Mouse (Mus musculus) gastrocnemius, adult 2 months (tissue): ENCODE measurements around the gene Snrpn. TPM values are rescaled to one million over a fixed set of nuclear protein-coding genes. Genes with fewer than 3 reads are reported as not detected.
"Not testable (repeated sequence)": the region's sequence is repeated elsewhere in the genome, so short reads cannot be mapped to it uniquely, and the experiment has no call there.

Experiments used
- DNase-seq: peaks from one replicate; pipeline ENCODE4 v3.0.0; 2022
- H3K27ac ChIP-seq: fragments of 200-600 bp; 2 replicates; pipeline ENCODE4 v1.8.1; 2022; ENCODE audit warnings: mild to moderate bottlenecking
- H3K4me3 ChIP-seq: fragments of 200-600 bp; 2 replicates; pipeline ENCODE4 v1.8.1; 2022; ENCODE audit warnings: mild to moderate bottlenecking, moderate library complexity
- CTCF ChIP-seq: fragments of 200-600 bp; IDR thresholded peaks from 2 replicates; pipeline ENCODE4 v1.8.1; 2022; ENCODE audit warnings: antibody characterized with exemption, mild to moderate bottlenecking, moderate library complexity
- intact Hi-C: fragments of 180-260 bp; cut with DNase I; formaldehyde crosslinking; loops from one replicate; pipeline ENCODE4 v1.15.1; 2025
- long read RNA-seq, 2 experiments: library from polyadenylated mRNA; stranded (forward); transcript quantifications; one replicate each; pipeline ENCODE4 v2.0.0; 2021
- total RNA-seq, 2 experiments: library from RNA; stranded (reverse); gene quantifications; 2 replicates each; pipeline ENCODE4 v1.2.3; 2021

Gene Snrpn
- total RNA-seq = 10 to 100 TPM; 59.5 to 85.5 TPM
- long read RNA-seq, experiment 1, transcript Snrpn-201 (10 exons, 1,932 nt) = major isoform, 131 of 141 reads
- long read RNA-seq, experiment 1, partial matches to known transcripts = 2 of 141 reads
- long read RNA-seq, experiment 1, other reads (novel, unspliced or antisense) = 8 of 141 reads
- long read RNA-seq, experiment 2, transcript Snrpn-201 (10 exons, 1,932 nt) = major isoform, 119 of 138 reads
- long read RNA-seq, experiment 2, partial matches to known transcripts = 6 of 138 reads
- long read RNA-seq, experiment 2, other reads (novel, unspliced or antisense) = 13 of 138 reads

DNA sequence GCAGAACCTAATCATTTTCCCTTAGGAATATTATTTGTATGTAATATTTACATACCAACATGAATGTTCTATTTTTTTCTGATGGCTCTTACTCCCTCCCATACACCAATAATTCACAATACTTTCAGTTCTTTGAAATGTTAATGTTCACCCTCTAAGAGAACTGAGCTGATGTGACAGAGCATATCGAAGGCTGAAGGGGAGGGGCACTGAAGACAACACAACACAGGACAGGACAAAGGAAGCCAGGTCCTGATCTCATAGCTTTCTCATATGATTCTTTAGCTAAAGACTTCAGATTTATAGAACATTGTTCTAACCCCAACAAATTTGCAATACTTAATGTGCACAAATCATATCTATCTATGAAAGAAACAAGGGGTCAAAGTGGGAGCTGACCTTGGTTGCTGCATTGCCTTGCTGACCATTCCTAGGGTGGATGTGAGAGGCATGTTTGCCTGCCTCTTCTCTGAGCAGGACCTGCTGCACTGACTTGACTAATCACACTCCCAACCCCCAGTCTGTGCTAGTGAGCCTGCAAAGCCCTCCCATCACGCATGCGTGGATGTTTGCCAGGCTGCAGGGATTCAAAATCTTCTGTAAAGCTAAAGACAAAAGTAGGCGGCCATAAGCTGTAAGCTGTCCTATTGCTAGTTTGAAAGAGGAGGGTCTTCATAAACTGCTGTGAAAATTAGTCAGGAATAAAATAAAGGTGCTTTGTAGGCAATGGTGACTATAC, at the start of gene Snrpn:
TSS of gene Snrpn (minus strand) at position 478 of the 739 bp plus-strand sequence.
- intact Hi-C loops = no loop called here
- no peak for DNase-seq
- H3K27ac ChIP-seq = no peak within 1 kb of the TSS
- no peak for TF ChIP-seq CTCF
- no peak within 1 kb of the TSS for H3K4me3 ChIP-seq

GRCm38 (mm10) chr7:60170250-60171185, 30.5 kb upstream of the Snrpn start:
- no peak for DNase-seq
- no peak for TF ChIP-seq CTCF
- no peak overlapping the region for H3K4me3 ChIP-seq
- no peak overlapping the region for H3K27ac ChIP-seq
- intact Hi-C loops = no loop called here

GRCm38 (mm10) chr7:60125332-60125731, 14.7 kb downstream of the Snrpn start:
- no peak for DNase-seq
- intact Hi-C loops = no loop called here
- H3K27ac ChIP-seq = no peak overlapping the region
- no peak overlapping the region for H3K4me3 ChIP-seq
- TF ChIP-seq CTCF = no peak

DNA sequence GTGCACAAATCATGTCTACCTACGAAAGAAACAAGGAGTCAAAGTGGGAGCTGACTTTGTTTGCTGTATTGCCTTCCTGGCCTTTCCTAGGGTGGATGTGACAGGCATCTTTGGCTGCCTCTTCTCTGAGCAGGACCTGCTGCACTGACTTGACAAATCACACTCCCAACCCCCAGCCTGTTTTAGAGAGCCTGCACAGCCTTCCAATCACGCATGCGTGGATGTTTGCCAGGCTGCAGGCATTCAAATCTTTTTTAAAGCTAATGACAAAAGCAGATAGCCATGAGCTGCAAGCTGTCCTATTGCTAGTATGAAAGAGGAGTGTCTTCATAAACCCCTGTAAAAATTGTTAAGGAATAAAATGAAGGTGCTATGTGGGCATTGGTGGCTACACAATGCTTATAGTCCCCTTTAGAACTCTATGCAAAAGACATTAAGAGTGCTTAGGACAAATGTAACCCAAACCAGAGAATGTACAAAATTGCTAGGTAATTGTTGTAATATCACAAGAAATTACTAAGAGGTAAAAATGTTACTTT, 16.9 kb downstream of the Snrpn start:
- H3K4me3 ChIP-seq, DNase-seq, intact Hi-C loops, H3K27ac ChIP-seq: not testable (repeated sequence)

GRCm38 (mm10) chr7:60122434-60123085, 17.5 kb downstream of the Snrpn start:
- Histone ChIP-seq H3K4me3 (no peak overlapping the region), H3K27ac (no peak overlapping the region)
- no peak for TF ChIP-seq CTCF
- intact Hi-C loops = no loop called here
- DNase-seq = no peak

DNA sequence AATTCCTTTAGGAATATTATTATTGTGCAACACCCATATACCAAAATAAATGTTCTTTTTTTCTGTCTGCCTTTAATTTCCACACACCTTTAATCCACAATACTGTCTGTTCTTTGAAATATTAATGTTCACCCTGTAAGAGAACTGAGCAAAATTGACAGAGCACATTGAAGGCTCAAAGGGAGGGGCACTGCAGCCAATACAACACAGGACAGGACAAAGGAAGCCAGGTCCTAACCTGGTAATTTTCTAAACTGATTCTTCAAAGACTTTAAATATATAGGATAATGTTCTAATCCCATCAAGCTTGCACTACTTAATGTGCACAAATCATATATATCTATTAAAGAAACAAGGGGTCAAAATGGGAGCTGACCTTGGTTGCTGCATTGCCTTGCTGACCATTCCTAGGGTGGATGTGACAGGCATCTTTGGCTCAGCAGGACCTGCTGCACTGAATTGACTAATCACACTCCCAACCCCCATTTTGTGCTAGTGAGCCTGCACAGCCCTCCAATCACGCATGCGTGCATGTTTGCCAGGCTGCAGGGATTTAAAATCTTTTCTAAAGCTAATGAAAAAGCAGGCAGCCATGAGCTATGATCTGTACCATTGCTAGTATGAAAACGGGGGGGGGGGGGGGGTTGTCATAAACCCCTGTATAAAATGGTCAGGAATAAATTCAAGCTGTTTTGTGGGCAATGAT, 42.7 kb downstream of the Snrpn start:
- intact Hi-C loops = no loop called here
- Histone ChIP-seq H3K27ac (no peak overlapping the region), H3K4me3 (no peak overlapping the region)
- no peak for DNase-seq
- no peak for TF ChIP-seq CTCF

DNA sequence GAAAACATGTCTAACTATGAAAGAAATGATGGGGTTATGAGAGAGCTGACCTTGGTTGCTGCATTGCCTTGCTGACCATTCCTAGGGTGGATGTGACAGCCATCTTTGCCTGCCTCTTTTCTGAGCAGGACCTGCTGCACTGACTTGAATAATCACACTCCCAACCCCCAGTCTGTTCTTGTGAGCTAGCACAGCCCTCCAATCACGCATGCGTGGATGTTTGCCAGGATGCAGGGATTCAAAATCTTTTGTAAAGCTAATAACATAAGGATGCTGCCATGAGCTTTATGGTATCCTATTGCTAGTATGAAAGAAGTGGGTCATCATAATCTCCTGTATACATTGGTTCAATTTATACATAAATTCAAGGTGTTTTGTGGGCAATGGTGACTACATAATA, 63.7 kb downstream of the Snrpn start:
- H3K27ac ChIP-seq = no peak overlapping the region
- TF ChIP-seq CTCF = no peak
- no peak for DNase-seq

DNA sequence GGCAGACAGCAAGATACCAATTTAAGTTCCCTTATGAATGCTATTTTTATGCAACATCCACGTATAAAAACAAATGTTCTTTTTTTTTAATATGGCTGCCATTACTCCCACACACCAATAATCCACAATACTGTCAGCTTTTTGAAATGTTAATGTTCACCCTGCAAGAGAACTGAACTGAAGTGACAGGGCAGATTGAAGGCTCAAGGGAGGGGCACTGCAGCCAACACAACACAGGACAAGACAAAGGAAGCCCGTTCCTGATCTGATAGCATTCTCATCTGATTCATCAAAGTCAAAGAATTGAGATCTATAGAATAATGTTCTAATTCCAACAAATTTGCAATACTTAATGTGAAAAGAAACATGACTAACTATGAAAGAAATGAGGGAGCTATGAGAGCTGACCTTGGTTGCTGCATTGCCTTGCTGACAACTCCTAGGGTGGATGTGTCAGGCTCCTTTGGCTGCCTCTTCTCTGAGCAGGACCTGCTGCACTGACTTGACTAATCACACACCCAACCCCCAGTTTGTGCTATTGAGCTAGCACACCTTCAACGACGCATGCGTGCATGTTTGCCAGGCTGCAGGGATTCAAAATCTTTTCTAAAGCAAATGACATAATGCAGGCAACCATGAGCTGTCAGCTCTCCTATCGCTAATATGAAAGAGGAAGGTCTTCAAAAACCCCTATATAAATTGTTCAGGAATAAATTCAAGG, 92.4 kb downstream of the Snrpn start:
- H3K27ac ChIP-seq = no peak overlapping the region
- intact Hi-C loops = no loop called here
- DNase-seq = no peak
- no peak for TF ChIP-seq CTCF
- H3K4me3 ChIP-seq = no peak overlapping the region

More for the DNA sequence above, 63.7 kb downstream of the Snrpn start:
- intact Hi-C loops = no loop called here
- no peak overlapping the region for H3K4me3 ChIP-seq

GRCm38 (mm10) chr7:60013186-60013585, 126.8 kb downstream of the Snrpn start:
- no peak overlapping the region for H3K4me3 ChIP-seq
- no peak for DNase-seq
- no peak overlapping the region for H3K27ac ChIP-seq
- TF ChIP-seq CTCF = no peak
- intact Hi-C loops = no loop called here

DNA sequence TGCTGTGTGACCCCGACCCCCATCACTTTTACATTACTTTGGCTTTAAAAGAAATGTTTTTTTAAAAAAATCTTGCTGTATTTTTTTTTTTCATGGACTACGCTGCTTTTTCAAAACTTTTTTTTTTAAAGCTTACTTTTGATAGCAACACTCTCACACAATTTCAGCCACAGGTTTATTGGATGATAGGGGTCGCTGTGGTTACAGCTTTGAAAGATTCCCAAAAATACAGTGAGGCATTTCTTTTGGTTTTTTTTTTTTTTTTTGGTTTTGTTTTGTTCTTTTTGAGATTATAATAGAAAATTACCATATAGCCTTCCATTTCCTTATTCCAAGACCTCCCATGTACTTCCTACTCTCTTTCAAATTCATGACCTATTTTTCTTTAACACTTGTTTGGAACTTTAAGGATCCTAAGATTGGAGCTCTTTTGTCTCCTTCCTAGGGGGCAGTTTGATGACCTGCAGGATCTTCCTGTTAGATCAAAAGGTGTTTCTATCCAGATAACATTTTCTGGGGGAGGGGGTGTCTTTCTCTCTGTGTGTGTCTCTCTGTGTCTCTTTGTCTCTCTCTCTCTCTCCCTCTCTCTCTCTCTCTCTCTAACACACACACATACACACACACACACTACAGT, 132.2 kb downstream of the Snrpn start:
- DNase-seq = no peak
- TF ChIP-seq CTCF = no peak
- no peak overlapping the region for H3K27ac ChIP-seq
- no peak overlapping the region for H3K4me3 ChIP-seq
- intact Hi-C loops = no loop called here

GRCm38 (mm10) chr7:60006262-60006661, 133.8 kb downstream of the Snrpn start:
- intact Hi-C loops = no loop called here
- H3K27ac ChIP-seq = no peak overlapping the region
- TF ChIP-seq CTCF = no peak
- H3K4me3 ChIP-seq = no peak overlapping the region
- DNase-seq = no peak
